Mouse (Mus musculus): ENCODE measurements around the gene Spint4. TPM values are rescaled to one million over a fixed set of nuclear protein-coding genes. Genes with fewer than 3 reads are reported as not detected.
"Not testable (repeated sequence)": the region's sequence is repeated elsewhere in the genome, so short reads cannot be mapped to it uniquely, and the experiment has no call there.

Spint4 gene
- total RNA-seq (2021): not detected
- long read RNA-seq, experiment 1: 0 reads
- long read RNA-seq, experiment 2: 0 reads

DNA sequence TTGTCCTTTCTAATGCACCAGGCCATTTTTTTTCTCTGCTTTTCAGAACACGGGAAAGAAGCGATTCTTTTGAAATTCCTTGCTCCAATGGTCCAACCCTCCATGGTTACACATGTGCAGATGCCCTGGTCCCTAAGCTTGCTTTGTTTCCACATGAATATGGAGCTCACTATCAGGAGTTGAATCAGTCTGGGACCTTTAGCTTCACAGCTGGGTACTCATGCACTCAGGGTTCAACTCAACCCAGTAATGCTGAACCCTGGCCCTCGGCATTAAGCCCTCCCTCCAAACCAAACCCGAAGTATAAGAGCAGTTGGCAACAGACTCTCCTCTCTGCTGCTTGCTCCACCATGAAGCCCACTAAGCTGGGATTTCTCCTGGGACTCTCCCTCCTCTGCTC lies at the start of gene Spint4:
Gene Spint4 (plus strand): TSS at position 301 of the 400 bp plus-strand sequence.
- no peak for DNase-seq

GRCm38 (mm10) chr2:164655858-164656257 lies 42.4 kb upstream of the Spint4 start, which contains the start of gene Wfdc10:
Wfdc10 (plus strand) TSS chr2:164656046.
- peak; percentile 10 to 38 for DNase-seq

DNA sequence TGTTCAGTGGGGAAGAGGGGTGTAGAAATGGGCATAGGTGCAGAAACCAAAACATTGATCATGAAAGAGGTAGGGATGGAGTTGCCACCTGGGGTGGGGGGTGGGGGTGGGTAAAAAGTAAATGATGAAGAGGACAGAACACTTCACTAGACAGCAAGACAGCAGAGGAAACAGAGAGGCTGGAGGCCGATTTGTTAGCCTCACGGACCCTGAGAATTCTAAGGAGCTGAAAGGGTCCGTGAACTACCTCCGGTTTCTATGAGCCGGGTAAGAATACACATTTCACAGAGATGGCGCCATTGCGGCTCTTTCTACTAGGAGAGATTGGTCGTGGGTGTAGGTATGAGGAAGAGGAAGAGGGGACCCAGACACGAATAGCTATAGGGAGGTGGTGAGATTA lies 41.8 kb upstream of the Spint4 start, which contains the start of gene Wfdc9:
Gene Wfdc9 (minus strand): TSS at position 101 of the 400 bp plus-strand sequence.
- DNase-seq: no peak

- DNase-seq: no peak
These were observed 33.5 kb upstream of the Spint4 start for GRCm38 (mm10) chr2:164664851-164665250.

DNA sequence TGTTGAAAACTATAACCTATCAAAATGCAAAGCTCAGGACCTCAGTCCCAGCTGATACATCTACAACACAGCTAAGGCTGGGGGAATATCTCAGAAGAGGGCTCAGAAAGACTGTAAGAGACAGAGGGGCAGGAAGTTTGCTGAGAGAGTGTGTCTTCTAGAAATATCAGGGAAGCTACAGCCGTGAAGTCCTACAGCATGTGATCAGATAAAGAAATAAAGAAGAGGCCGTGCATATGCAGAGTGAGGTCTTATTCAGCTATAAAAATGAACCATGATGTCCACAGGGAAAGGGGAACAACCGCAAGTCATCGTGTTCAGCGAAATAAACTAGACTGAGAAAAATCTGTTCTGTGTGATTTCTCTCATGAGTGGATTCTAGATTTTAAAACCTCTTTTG lies 28.0 kb upstream of the Spint4 start:
- no peak for DNase-seq

- DNase-seq: no peak
These were observed 27.4 kb upstream of the Spint4 start for GRCm38 (mm10) chr2:164670938-164671337.

DNA sequence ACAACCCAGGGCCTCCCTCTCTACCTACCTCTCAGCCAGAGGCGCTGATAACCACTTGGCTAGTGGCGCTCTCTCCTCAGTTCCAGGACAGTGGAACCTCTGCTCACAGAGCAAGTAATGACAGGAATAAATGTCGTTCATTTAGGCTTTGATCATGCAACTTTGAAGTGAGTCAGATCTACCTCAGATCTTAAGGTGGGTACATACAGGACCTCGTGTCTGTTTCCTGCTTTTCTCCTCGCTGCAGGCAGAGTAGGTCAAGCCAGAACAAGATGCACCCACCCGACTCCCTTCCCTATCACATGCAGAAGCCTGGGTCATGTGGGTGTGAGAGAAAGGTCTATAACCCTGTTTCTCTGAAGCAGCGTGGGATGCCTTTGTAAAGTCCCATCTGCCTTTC lies 24.3 kb upstream of the Spint4 start, which contains the start of gene Wfdc11:
Gene Wfdc11 (minus strand): TSS at position 101 of the 400 bp plus-strand sequence.
- no peak for DNase-seq

DNA sequence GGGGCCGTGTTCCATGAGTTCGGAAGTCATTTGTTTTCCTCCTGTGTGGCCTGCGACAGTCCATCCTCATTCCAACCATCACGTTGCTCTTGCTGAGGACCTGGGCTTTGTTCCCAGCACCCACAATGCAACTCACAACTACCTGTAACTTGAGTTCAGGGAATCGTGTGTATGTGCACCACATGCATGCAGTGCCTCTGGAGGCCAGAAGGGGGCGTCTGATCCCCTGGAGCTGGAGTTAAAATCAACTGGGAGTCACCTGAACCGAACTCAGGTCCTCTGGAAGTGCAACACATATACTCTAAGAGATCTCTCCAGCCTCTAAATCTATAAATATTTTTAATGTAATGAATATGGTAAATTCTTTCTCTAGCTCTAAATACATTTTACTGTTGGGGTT lies 22.2 kb upstream of the Spint4 start:
- no peak for DNase-seq

DNA sequence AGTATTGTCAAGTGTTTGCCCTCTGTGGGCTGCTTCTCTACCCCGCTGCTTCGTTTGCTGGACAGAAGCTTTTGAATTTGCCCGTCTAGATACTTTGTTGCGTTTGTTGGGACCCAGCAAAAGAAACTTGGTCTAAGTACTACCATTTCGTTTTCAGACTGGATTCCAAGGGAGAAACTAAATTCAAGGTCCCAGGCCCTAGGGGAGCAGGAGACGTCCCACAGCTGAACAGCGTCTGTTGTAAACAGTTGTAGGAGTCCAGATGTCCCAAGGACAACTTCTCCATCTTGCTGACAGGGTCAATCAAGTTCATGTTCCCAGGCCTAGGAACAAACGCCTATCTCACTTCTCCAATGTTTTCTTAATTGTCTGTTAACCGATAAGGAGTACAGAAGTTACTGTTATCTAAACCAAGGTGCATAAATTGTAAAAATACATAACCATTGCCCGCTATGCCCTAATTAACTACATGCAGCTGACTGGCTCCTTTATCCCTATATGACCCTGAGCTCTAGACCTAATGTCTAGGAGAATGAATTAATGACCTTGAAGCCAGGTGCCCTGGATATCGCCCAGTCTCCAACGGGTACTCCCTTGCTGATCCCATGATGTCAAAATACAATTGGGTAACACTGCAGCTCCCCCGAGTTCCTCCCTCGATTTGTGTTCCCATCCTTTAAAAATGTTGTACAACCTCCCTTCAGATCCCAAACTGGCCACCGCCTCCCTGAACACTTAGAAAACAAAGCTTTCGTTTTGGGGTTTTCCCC lies 21.2 kb upstream of the Spint4 start:
- DNase-seq: peak in 1 of 2 experiments; percentile 2

DNA sequence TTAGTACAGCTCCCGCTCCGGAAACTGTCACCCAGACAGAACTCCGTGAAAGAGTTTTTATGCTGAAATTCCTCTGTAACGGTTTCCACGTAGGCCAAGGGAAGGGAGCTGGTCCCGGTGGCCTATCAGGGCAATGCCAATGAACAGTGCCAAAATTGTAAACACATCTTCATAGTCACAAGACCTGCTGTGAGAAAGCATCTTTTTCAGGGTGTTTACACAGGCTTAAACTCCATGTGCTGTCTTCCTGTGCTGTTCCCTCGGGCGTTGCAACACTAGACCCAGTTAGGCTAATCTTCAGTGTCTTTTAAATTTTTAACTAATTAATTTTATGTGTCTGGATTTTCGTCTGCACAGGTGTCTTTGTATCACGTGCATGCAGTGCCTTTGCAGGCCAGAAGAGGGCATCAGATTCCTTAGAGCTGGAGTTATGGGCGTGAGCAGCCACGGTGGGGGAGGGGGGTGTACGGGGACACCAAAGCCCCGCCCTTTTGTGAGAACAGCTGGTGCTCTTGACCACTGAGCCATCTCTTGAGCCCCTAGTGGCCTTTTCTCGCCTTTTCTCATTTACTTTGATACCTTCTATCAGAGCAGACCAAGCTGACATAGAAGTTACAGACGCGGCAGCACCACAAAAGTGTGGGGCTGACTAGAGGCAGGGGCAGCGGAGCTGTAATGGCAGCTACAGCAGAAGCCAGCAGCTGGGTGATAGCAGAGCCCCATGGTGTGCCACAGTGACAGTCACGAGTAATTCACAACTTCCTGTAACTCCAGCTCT lies 19.3 kb upstream of the Spint4 start:
- DNase-seq: peak; percentile 56 to 74

DNA sequence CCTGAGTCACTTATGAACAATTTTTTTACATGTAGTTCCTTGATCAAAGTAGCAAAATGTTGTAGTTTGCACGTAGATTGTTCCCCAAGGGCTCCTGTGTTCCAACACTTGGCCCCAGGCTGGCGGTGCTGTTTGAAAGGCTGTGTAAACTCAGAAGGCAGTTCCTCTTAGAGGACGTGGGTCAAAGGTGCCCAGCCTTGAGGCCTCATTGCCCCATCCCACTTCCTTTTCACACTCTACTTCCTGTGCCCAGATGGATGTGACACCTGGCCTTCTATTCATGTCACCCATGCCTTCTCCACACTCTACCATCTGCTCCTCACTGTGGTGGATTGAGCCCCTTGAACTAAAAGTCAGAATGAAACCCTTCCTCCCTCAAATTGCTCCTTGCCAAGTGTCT lies 18.4 kb upstream of the Spint4 start:
- no peak for DNase-seq

DNA sequence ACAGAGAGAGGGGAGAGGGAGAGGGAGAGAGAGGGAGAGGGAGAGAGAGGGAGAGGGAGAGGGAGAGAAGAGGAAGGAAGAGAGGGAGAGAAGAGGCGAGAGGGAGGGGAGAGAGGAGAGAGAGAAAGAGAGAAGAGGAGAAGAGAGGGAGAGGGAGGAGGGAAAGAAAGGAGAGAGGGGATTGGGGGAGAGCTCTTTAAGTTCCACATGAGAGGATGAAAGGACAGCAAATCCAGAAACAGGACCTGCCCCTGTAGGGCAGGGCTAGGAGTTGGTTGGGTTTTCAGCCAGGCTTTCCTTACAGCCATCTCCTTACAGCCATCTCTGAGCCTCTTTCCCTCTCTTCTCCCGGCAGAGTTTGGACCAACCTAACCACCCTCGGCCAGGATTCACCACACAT lies 13.5 kb upstream of the Spint4 start, which contains the start of gene Wfdc13:
Gene Wfdc13 (plus strand): TSS at position 301 of the 400 bp plus-strand sequence.
- no peak for DNase-seq

DNA sequence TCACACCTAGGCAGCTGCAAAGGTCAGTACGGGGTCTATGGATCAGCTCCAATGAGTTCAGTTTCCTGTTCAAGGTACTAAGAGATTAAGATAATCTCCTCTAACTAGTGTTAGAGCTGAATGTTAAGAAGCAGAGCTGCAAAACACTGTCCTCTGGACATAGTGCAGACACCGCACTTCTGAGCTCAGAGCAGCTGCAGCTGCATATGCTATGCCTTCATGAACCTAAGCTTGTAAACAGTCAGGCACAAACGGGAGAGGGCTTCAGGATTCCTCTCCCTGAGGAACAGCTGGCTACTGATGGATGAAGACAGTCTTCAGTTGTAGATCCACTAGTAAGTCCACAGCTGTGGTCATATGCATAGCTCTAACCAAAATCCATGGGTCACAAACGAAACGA lies 2.7 kb downstream of the Spint4 start:
- no peak for DNase-seq

GRCm38 (mm10) chr2:164701761-164702160 lies 3.5 kb downstream of the Spint4 start:
- DNase-seq: no peak

DNA sequence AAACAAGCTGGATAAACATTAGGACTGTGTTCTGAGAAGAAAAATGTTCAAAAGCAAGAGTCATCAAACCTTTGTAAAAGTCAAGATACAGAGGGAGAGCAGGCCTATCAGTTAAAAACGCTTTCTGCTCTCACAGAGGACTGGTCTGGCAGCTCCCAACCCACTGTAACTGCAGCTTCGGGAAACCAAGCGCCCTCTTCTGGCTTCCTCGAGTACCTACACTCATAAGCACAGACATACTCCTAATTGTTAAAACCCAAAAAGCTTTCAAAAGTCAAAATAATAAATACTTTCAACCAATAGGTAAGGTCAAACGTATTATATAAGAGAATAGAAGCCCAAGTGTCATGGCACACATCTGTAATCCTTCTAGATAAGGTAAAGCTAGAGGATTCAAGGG lies 5.9 kb downstream of the Spint4 start:
- no peak for DNase-seq

DNA sequence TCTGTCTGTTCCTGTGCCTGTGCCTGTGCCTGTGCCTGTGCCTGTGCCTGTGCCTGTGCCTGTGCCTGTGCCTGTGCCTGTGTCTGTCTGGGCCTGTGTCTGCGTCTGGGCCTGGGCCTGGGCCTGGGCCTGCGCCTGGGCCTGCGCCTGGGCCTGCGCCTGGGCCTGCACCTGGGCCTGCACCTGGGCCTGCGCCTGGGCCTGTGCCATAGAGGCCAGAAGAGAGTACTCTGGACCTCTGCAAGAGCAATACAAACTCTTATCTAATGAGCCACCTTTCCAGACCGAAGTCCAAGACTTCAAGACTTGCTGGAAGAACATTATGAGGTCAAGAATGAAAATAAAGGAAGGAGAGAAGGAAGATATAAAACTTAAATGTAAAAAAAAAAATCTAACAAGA lies 7.0 kb downstream of the Spint4 start:
- no peak for DNase-seq

DNA sequence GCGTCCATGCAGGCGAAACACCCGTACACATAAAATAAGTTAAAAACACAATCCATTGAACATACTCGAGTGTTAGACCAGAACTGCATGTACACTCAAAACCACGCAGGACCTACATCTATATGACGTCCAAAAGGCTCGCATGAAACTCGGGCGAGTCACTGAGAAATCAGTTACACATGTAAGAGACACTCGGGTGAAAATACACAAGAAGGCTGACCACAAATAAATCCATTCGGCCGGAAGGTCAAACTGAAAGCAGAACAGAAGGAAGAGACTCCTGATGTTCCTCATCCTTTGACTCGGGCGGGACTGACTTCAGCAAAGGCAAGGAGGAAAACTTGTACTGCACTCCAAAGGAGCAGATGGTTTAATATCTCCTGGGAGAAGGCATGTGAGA lies 7.7 kb downstream of the Spint4 start:
- DNase-seq: no peak

- DNase-seq: no peak
These were observed 16.7 kb downstream of the Spint4 start, which contains the start of gene Spint5 for GRCm38 (mm10) chr2:164715005-164715404. Spint5 (plus strand) TSS chr2:164715305.

GRCm38 (mm10) chr2:164716194-164716786 lies 18.0 kb downstream of the Spint4 start:
- not testable (repeated sequence) for DNase-seq

- no peak for DNase-seq
These were observed 25.0 kb downstream of the Spint4 start for GRCm38 (mm10) chr2:164723276-164723675.

- DNase-seq: peak; percentile 38 to 77
These were observed 27.8 kb downstream of the Spint4 start for GRCm38 (mm10) chr2:164725895-164726619.

GRCm38 (mm10) chr2:164731719-164732118 lies 33.4 kb downstream of the Spint4 start:
- DNase-seq: no peak
